Mouse (Mus musculus) kidney, adult 10 weeks (tissue): ENCODE measurements around the gene Cdc42se2. TPM values are rescaled to one million over a fixed set of nuclear protein-coding genes. Genes with fewer than 3 reads are reported as not detected.

Source experiments
- polyA plus RNA-seq: library from polyadenylated mRNA; stranded (reverse); fragments of 350-450 nt; fragmentation: Illumina TruSeq; extraction: RNeasy Lipid Tissue Mini Kit (QIAGEN cat#74804); gene quantifications from one replicate; pipeline ENCODE4 v1.2.3, GENCODE M21; 2014; ENCODE audit warnings: low read depth, low replicate concordance

Gene Cdc42se2
- polyA plus RNA-seq, result 34.7 TPM

DNA sequence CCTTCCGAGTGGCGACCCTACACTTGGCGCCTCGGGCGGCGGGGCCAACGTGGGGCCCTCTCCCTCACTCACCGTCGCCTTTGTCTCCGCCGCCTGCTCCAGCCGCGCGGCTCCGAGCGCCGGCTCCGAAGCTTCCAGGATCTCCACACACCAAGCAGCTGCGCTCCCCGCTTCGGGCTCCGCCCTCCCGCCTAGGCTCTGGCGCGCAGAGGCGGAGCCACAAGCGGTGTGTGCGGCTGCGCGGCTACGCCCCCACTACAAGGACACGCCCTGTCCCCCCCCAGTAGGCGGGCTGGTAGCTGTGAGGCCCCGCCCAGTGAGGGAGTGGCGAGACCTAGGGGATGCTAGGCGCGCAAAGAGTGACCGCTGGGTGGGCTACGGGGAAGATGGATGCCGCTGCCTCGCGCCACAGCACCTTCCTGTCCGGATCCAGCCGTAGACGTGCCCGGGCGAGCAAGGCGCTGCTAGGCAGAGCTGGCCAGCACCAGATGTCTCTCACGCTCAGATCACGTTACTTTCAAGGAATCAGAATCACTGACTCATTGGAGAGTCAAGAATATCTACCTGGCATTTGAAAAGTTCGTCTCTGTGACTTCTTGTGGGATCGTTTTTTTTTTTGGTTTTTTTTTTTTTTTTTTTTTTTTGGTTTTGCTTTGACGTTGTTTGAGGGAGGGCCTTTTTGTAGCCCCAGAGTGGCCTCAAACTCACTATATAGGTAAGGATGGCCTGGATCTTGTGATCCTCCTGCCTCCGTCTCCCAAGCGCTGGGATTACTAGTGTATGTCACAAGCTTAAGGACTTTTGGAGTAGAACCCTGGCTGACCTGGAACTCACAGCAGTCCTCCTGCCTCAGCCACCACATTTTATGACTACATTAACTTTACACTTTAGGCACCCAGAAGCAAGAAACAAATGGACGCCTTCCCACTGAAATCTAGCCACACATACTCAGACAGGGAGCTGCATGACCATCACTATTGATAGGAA is at the start of gene Cdc42se2:
Gene Cdc42se2, minus strand, starts transcription at position 188 of the 987 bp plus-strand sequence.

Other genes with a start within 250 kb of the Cdc42se2 start
- 16.7 TPM for gene Lyrm7, start 73.2 kb upstream of the Cdc42se2 start, polyA plus RNA-seq
- gene Hint1, start 78.7 kb upstream of the Cdc42se2 start, polyA plus RNA-seq, result 424 TPM
- gene Gpx3, start 114.8 kb upstream of the Cdc42se2 start, polyA plus RNA-seq, result 11,404 TPM
- 1.0 TPM for gene Tnip1, start 175.2 kb upstream of the Cdc42se2 start, polyA plus RNA-seq
- 10.1 TPM for gene Anxa6, start 245.8 kb upstream of the Cdc42se2 start, polyA plus RNA-seq